Mouse (Mus musculus) limb, embryonic 13.5 days (tissue): ENCODE data around the gene Gpr50. TPM values are rescaled to one million over a fixed set of nuclear protein-coding genes. Genes with fewer than 3 reads are reported as not detected.
A peak's percentile ranks its signal among the peaks of the same experiment; 100 is the strongest.

Experiments used
- ATAC-seq: fragments of 200-750 bp; cut with Nextera tagmentation; 2 replicates; pipeline ENCODE4 v1.8.0; 2017; ENCODE audit warnings: low read depth, moderate number of reproducible peaks, moderate TSS enrichment; ENCODE audit not compliant: low FRiP score
- H3K27ac ChIP-seq: fragments of 300-500 bp; sonication (generic); 2 replicates; pipeline ENCODE4 v1.5.1; 2015; ENCODE audit warnings: inconsistent platforms, mild to moderate bottlenecking, moderate library complexity
- H3K27me3 ChIP-seq: fragments of 300-500 bp; sonication (generic); 2 replicates; pipeline ENCODE4 v1.6.1; 2015; ENCODE audit warnings: mild to moderate bottlenecking, inconsistent platforms
- H3K36me3 ChIP-seq: fragments of 300-500 bp; sonication (generic); 2 replicates; pipeline ENCODE4 v1.6.1; 2015; ENCODE audit warnings: inconsistent platforms, mild to moderate bottlenecking, moderate library complexity
- H3K4me1 ChIP-seq: fragments of 300-500 bp; sonication (generic); 2 replicates; pipeline ENCODE4 v1.6.1; 2015; ENCODE audit warnings: inconsistent platforms
- H3K4me2 ChIP-seq: fragments of 300-500 bp; sonication (generic); replicated peaks from 2 replicates; pipeline ENCODE4 v1.6.1; 2015; ENCODE audit warnings: inconsistent platforms, mild to moderate bottlenecking, moderate library complexity
- H3K4me3 ChIP-seq: fragments of 300-500 bp; sonication (generic); 2 replicates; pipeline ENCODE4 v1.5.1; 2015; ENCODE audit warnings: moderate library complexity, mild to moderate bottlenecking, inconsistent platforms
- H3K9ac ChIP-seq: fragments of 300-500 bp; sonication (generic); 2 replicates; pipeline ENCODE4 v1.6.1; 2015; ENCODE audit warnings: mild to moderate bottlenecking, inconsistent platforms
- H3K9me3 ChIP-seq: fragments of 300-500 bp; sonication (generic); 2 replicates; pipeline ENCODE4 v1.6.1; 2016; ENCODE audit warnings: inconsistent platforms
- WGBS: fragments of 180-500 bp; shearing (Covaris S2); methylation state at CpG from one replicate; pipeline ENCODE4 v1.1.7; 2015; 5-methylcytosine and 5-hydroxymethylcytosine counted together
- polyA plus RNA-seq: library from polyadenylated mRNA; unstranded; fragments of >200 nt; fragmentation: Nextera tagmentation; extraction: Ambion mirVana; gene quantifications from 2 replicates; pipeline ENCODE4 v1.2.1, GENCODE M21; 2015

Gene Gpr50
- 0.88 and 1.4 TPM in 2 replicates for polyA plus RNA-seq

GRCm38 (mm10) chrX:71663374-71663773, at the start of gene Gpr50:
Gene Gpr50 (plus strand): TSS chrX:71663667.
- Histone ChIP-seq H3K36me3 (no peaks in the 10 kb centered on the region), H3K4me2 (peak within 1 kb of the TSS; percentile 68), H3K4me1 (no peaks in the 10 kb centered on the region), H3K9ac (no peak within 1 kb of the TSS), H3K27ac (no peak within 1 kb of the TSS), H3K27me3 (peaks cover 97% of the 10 kb centered on the region), H3K9me3 (peaks cover 7% of the 10 kb centered on the region), H3K4me3 (peak within 1 kb of the TSS; percentile 48)
- WGBS: 33% methylated on average over 9 of the region's 9 CpGs
- ATAC-seq: peak; percentile 51; the same call in 1 of the 2 replicates

DNA sequence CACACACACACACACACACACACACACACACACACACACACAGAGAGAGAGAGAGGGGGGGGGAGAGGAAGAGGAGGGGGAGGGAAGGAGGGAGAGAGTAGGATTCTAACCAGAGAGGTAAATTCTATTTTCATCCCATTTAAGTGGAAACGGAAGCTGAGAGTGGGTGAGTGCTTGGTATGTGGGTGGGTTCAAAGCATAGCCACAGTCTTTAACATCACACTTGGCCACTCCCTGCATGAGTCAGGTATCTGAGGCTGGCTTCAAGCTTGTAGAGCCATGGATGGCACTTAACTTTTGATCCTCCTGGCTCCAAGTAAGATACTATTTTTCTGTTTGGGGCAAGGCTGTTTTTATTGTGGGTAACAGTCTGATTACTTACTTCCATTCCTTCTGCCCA, 41.2 kb upstream of the Gpr50 start:
- H3K36me3 ChIP-seq: no peaks in the 10 kb centered on the region
- no peak overlapping the region for H3K27ac ChIP-seq
- H3K4me3 ChIP-seq: no peak overlapping the region
- WGBS: 67% methylated on average over 1 of the region's 1 CpGs
- no peaks in the 10 kb centered on the region for H3K4me1 ChIP-seq
- no peak overlapping the region for H3K4me2 ChIP-seq
- no peak for ATAC-seq
- H3K27me3 ChIP-seq: no peaks in the 10 kb centered on the region
- H3K9ac ChIP-seq: no peak overlapping the region
- no peaks in the 10 kb centered on the region for H3K9me3 ChIP-seq

GRCm38 (mm10) chrX:71623843-71624242, 39.6 kb upstream of the Gpr50 start:
- no peak overlapping the region for H3K4me2 ChIP-seq
- no peaks in the 10 kb centered on the region for H3K36me3 ChIP-seq
- no peaks in the 10 kb centered on the region for H3K9me3 ChIP-seq
- 9% methylated on average over 1 of the region's 1 CpGs for WGBS
- H3K4me3 ChIP-seq: no peak overlapping the region
- no peaks in the 10 kb centered on the region for H3K4me1 ChIP-seq
- H3K27me3 ChIP-seq: no peaks in the 10 kb centered on the region
- H3K9ac ChIP-seq: no peak overlapping the region
- H3K27ac ChIP-seq: no peak overlapping the region
- no peak for ATAC-seq

DNA sequence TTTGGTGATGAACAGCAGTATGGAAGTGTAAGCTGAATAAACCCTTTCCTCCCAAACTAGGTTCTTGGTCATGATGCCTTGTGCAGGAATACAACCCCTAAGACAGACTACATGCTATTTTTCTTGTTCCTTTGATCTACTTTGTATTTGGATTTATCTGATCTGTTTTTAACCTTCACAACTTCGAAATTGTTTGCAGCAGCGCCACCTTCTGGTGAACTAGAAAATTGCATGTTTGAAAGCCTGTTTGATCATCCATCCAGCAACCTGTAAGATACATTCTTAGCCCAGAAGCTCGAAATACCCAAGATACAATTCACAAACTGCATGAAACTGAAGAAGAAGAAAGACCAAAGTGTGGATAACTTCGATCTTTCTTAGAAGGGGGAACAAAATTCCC, 35.2 kb upstream of the Gpr50 start:
- no peak overlapping the region for H3K4me2 ChIP-seq
- H3K9me3 ChIP-seq: no peaks in the 10 kb centered on the region
- no peaks in the 10 kb centered on the region for H3K36me3 ChIP-seq
- no peak overlapping the region for H3K9ac ChIP-seq
- no peaks in the 10 kb centered on the region for H3K4me1 ChIP-seq
- no peak for ATAC-seq
- no peaks in the 10 kb centered on the region for H3K27me3 ChIP-seq
- no peak overlapping the region for H3K4me3 ChIP-seq
- no peak overlapping the region for H3K27ac ChIP-seq
- 14% methylated on average over 4 of the region's 4 CpGs for WGBS

DNA sequence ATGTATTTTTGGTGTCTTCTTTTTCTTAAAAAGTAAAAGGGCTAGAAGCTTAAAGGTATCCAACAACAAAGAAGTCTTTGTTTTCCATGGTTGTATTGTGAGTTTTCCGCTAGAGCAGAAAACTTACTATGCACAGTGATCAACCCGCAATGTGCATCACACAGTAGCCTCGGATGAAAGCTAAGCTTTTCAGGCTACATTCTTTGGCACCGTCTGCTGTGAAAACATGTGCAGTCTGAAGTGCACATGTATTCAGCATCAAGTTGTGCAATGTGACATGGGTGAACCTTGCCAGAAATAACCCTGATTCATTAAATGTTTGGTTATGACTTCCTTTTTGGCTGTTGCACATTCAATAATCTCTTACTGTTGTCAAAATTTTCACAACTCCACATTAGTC, 32.8 kb upstream of the Gpr50 start:
- no peak for ATAC-seq

DNA sequence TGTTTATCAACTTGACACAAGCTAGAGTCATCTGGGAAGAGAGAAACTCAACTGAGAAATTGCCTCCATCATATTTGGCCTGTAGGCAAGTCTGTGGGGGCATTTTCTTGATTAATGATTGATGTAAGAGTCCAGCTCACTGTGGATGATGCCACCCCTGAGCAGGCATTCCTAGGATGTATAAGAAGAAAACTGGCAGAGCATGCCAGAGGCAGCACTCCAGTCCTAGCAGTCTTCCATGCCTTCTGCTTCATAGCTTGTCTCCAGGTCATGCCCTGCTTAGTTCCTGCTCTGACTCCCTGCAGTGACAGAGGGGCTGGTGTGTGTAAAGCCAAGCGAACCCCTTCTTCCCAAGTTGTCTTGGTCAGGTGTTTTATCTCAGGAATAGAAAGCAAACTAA, 32.3 kb upstream of the Gpr50 start:
- ATAC-seq: no peak

More for the DNA sequence above, 32.8 kb upstream of the Gpr50 start:
- Histone ChIP-seq H3K9ac (no peak overlapping the region), H3K4me1 (no peaks in the 10 kb centered on the region), H3K27ac (no peak overlapping the region), H3K4me3 (no peak overlapping the region), H3K36me3 (no peaks in the 10 kb centered on the region), H3K9me3 (no peaks in the 10 kb centered on the region), H3K4me2 (no peak overlapping the region), H3K27me3 (no peaks in the 10 kb centered on the region)
- WGBS: 78% methylated on average over 4 of the region's 4 CpGs

DNA sequence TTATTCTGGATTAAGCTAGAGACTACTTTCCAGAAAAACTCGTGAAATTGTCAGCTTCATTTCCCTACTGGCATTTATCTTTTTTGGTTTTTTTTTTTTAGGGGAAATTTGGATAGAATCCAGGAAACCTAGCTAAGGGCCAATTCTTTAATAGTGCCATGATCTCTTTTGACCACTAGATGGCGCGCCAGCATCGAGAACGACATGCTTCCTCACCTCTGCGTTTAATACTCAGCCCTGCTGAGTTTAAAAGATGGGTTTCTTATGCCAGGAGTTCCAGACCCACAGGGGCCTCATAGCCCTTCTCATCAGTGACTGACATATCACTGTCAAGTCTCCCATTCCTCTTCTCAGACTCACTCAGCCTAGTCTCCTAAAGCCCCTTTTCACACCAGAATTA, 15.5 kb upstream of the Gpr50 start:
- WGBS: under 1% methylated on average over 6 of the region's 6 CpGs

More for the DNA sequence above, 32.3 kb upstream of the Gpr50 start:
- H3K4me1 ChIP-seq: no peaks in the 10 kb centered on the region
- no peak overlapping the region for H3K9ac ChIP-seq
- no peak overlapping the region for H3K4me2 ChIP-seq
- no peak overlapping the region for H3K27ac ChIP-seq
- WGBS: 68% methylated on average over 1 of the region's 1 CpGs
- H3K9me3 ChIP-seq: no peaks in the 10 kb centered on the region
- H3K4me3 ChIP-seq: no peak overlapping the region
- H3K36me3 ChIP-seq: no peaks in the 10 kb centered on the region
- H3K27me3 ChIP-seq: no peaks in the 10 kb centered on the region

GRCm38 (mm10) chrX:71648434-71648833, 15.0 kb upstream of the Gpr50 start:
- no peaks in the 10 kb centered on the region for H3K9me3 ChIP-seq
- no peak overlapping the region for H3K4me3 ChIP-seq
- no peaks in the 10 kb centered on the region for H3K36me3 ChIP-seq
- no peak overlapping the region for H3K9ac ChIP-seq
- no peak overlapping the region for H3K4me2 ChIP-seq
- ATAC-seq: no peak
- H3K27me3 ChIP-seq: 0 out of 2 replicates have a peak, but pooled peaks cover 4% of the 10 kb centered on the region
- no peak overlapping the region for H3K27ac ChIP-seq
- no peaks in the 10 kb centered on the region for H3K4me1 ChIP-seq
- 8% methylated on average over 1 of the region's 1 CpGs for WGBS

More for the DNA sequence above, 15.5 kb upstream of the Gpr50 start:
- Histone ChIP-seq H3K36me3 (no peaks in the 10 kb centered on the region), H3K4me1 (no peaks in the 10 kb centered on the region), H3K9ac (no peak overlapping the region), H3K4me2 (no peak overlapping the region), H3K4me3 (no peak overlapping the region), H3K27me3 (0 out of 2 replicates have a peak, but pooled peaks cover 4% of the 10 kb centered on the region), H3K27ac (no peak overlapping the region), H3K9me3 (no peaks in the 10 kb centered on the region)
- ATAC-seq: no peak

GRCm38 (mm10) chrX:71648848-71649454, 14.5 kb upstream of the Gpr50 start:
- WGBS: 44% methylated on average over 6 of the region's 6 CpGs
- ATAC-seq: no peak
- Histone ChIP-seq H3K9ac (no peak overlapping the region), H3K27ac (no peak overlapping the region), H3K4me3 (no peak overlapping the region), H3K36me3 (no peaks in the 10 kb centered on the region), H3K27me3 (0 out of 2 replicates have a peak, but pooled peaks cover 4% of the 10 kb centered on the region), H3K9me3 (no peaks in the 10 kb centered on the region), H3K4me1 (no peaks in the 10 kb centered on the region), H3K4me2 (no peak overlapping the region)

- no peak overlapping the region for H3K4me2 ChIP-seq
- no peak overlapping the region for H3K4me3 ChIP-seq
- WGBS: 51% methylated on average over 8 of the region's 8 CpGs
- no peaks in the 10 kb centered on the region for H3K36me3 ChIP-seq
- H3K27me3 ChIP-seq: 0 out of 2 replicates have a peak, but pooled peaks cover 4% of the 10 kb centered on the region
- H3K4me1 ChIP-seq: no peaks in the 10 kb centered on the region
- H3K9me3 ChIP-seq: no peaks in the 10 kb centered on the region
- H3K9ac ChIP-seq: no peak overlapping the region
- no peak for ATAC-seq
- no peak overlapping the region for H3K27ac ChIP-seq
Measured at GRCm38 (mm10) chrX:71649993-71650392, 13.5 kb upstream of the Gpr50 start.

DNA sequence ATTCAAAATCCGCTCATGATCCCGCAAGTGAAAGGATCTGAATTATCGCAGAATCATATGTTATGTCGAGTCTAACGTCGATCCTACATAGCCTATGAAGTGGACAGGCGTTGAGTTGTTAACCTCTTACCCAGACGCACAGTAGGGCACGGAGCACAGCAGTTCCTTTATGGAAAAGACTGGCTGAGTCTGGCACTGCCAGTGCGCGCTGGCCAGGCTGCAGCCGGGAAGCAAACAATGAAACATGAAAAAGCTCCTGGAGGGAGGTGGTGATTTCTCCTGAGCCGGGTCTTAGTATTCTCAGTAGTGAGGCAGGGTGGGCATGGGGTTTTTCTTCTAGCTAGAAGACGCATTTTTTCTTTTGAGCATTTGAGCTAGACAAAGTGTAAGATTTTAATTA, 1.7 kb upstream of the Gpr50 start:
- Histone ChIP-seq H3K27me3 (peaks cover 95% of the 10 kb centered on the region), H3K36me3 (no peaks in the 10 kb centered on the region), H3K9ac (no peak overlapping the region), H3K27ac (no peak overlapping the region), H3K4me1 (no peaks in the 10 kb centered on the region), H3K4me3 (0 out of 2 replicates have a peak overlapping the region, but pooled peaks have one; percentile 1), H3K4me2 (0 out of 2 replicates have a peak overlapping the region, but pooled peaks have one; percentile 25), H3K9me3 (peaks cover 7% of the 10 kb centered on the region)
- WGBS: 18% methylated on average over 14 of the region's 14 CpGs
- ATAC-seq: no peak

- Histone ChIP-seq H3K9me3 (peaks cover 7% of the 10 kb centered on the region), H3K4me3 (peak overlapping the region; percentile 48), H3K4me1 (no peaks in the 10 kb centered on the region), H3K27ac (no peak overlapping the region), H3K9ac (no peak overlapping the region), H3K36me3 (no peaks in the 10 kb centered on the region), H3K27me3 (peaks cover 94% of the 10 kb centered on the region), H3K4me2 (peak overlapping the region; percentile 68)
- ATAC-seq: 0 out of 2 replicates have a peak, but pooled peaks have one; percentile 19
- 21% methylated on average over 66 of the region's 76 CpGs for WGBS
Measured at GRCm38 (mm10) chrX:71663871-71664687, 612 bp downstream of the Gpr50 start.
